Mouse (Mus musculus): ENCODE results near the gene Twf1. TPM values are rescaled to one million over a fixed set of nuclear protein-coding genes. Genes with fewer than 3 reads are reported as not detected.

Twf1 gene
- polyA plus RNA-seq, 1 experiment from 2014 or later, result 41.9 TPM

- Histone ChIP-seq H3K4me2 (ENCODE audit: low read depth, low read length) (no peak overlapping the region), H3K27me3 (ENCODE audit: control insufficient read depth, insufficient read depth, low read length) (no peaks in the 10 kb centered on the region), H3K4me1 (ENCODE audit: control insufficient read depth, insufficient read depth, low read length) (peaks cover 4% of the 10 kb centered on the region), H3K36me3 (ENCODE audit: control insufficient read depth, insufficient read depth) (peaks cover 55% of the 10 kb centered on the region), H3K9ac (ENCODE audit: low read length) (no peak overlapping the region), H3K27ac (ENCODE audit: low read length) (no peak overlapping the region), H3K4me3 (ENCODE audit: low read length) (no peak overlapping the region), H3K9me3 (replicated peaks; ENCODE audit: control insufficient read depth, low read length) (no peaks in the 10 kb centered on the region)
- 86% methylated on average over 10 of the region's 10 CpGs for WGBS
- ATAC-seq (replicated peaks; ENCODE audit: extremely low read depth, insufficient read depth, low FRiP score), result no peak
Measured at GRCm38 (mm10) chr15:94583153-94583552, 6.5 kb downstream of the Twf1 start.

GRCm38 (mm10) chr15:94582000-94582593 lies 7.6 kb downstream of the Twf1 start:
- no peak overlapping the region for H3K27ac ChIP-seq (ENCODE audit: low read length)
- WGBS, result 80% methylated on average over 7 of the region's 7 CpGs
- H3K4me2 ChIP-seq (ENCODE audit: low read depth, low read length), result no peak overlapping the region
- ATAC-seq (replicated peaks; ENCODE audit: extremely low read depth, insufficient read depth, low FRiP score), result no peak
- no peaks in the 10 kb centered on the region for H3K4me1 ChIP-seq (ENCODE audit: control insufficient read depth, insufficient read depth, low read length)
- H3K9ac ChIP-seq (ENCODE audit: low read length), result no peak overlapping the region
- H3K36me3 ChIP-seq (ENCODE audit: control insufficient read depth, insufficient read depth), result peaks cover 55% of the 10 kb centered on the region
- no peaks in the 10 kb centered on the region for H3K9me3 ChIP-seq (replicated peaks; ENCODE audit: control insufficient read depth, low read length)
- no peaks in the 10 kb centered on the region for H3K27me3 ChIP-seq (ENCODE audit: control insufficient read depth, insufficient read depth, low read length)
- H3K4me3 ChIP-seq (ENCODE audit: low read length), result no peak overlapping the region

GRCm38 (mm10) chr15:94574566-94575268 lies 15.0 kb downstream of the Twf1 start:
- Histone ChIP-seq H3K27me3 (ENCODE audit: control insufficient read depth, insufficient read depth, low read length) (no peaks in the 10 kb centered on the region), H3K4me2 (ENCODE audit: low read depth, low read length) (no peak overlapping the region), H3K4me1 (ENCODE audit: control insufficient read depth, insufficient read depth, low read length) (no peaks in the 10 kb centered on the region), H3K36me3 (ENCODE audit: control insufficient read depth, insufficient read depth) (peaks cover 3% of the 10 kb centered on the region; the same call in 1 of the 2 replicates), H3K4me3 (ENCODE audit: low read length) (no peak overlapping the region), H3K9me3 (replicated peaks; ENCODE audit: control insufficient read depth, low read length) (no peaks in the 10 kb centered on the region), H3K27ac (ENCODE audit: low read length) (no peak overlapping the region), H3K9ac (ENCODE audit: low read length) (no peak overlapping the region)
- WGBS, result 72% methylated on average over 4 of the region's 4 CpGs
- no peak for ATAC-seq (replicated peaks; ENCODE audit: extremely low read depth, insufficient read depth, low FRiP score)

GRCm38 (mm10) chr15:94572746-94573145 lies 16.9 kb downstream of the Twf1 start:
- Histone ChIP-seq H3K27me3 (ENCODE audit: control insufficient read depth, insufficient read depth, low read length) (no peaks in the 10 kb centered on the region), H3K9ac (ENCODE audit: low read length) (no peak overlapping the region), H3K27ac (ENCODE audit: low read length) (no peak overlapping the region), H3K4me1 (ENCODE audit: control insufficient read depth, insufficient read depth, low read length) (no peaks in the 10 kb centered on the region), H3K4me2 (ENCODE audit: low read depth, low read length) (no peak overlapping the region), H3K36me3 (ENCODE audit: control insufficient read depth, insufficient read depth) (no peaks in the 10 kb centered on the region; the same call in 1 of the 2 replicates), H3K4me3 (ENCODE audit: low read length) (no peak overlapping the region), H3K9me3 (replicated peaks; ENCODE audit: control insufficient read depth, low read length) (no peaks in the 10 kb centered on the region)
- ATAC-seq (replicated peaks; ENCODE audit: extremely low read depth, insufficient read depth, low FRiP score), result no peak
- WGBS, result 65% methylated on average over 7 of the region's 8 CpGs

GRCm38 (mm10) chr15:94571501-94571900 lies 18.2 kb downstream of the Twf1 start:
- Histone ChIP-seq H3K27ac (ENCODE audit: low read length) (no peak overlapping the region), H3K4me2 (ENCODE audit: low read depth, low read length) (no peak overlapping the region), H3K9me3 (replicated peaks; ENCODE audit: control insufficient read depth, low read length) (no peaks in the 10 kb centered on the region), H3K9ac (ENCODE audit: low read length) (no peak overlapping the region), H3K4me3 (ENCODE audit: low read length) (no peak overlapping the region), H3K27me3 (ENCODE audit: control insufficient read depth, insufficient read depth, low read length) (no peaks in the 10 kb centered on the region), H3K36me3 (ENCODE audit: control insufficient read depth, insufficient read depth) (no peaks in the 10 kb centered on the region), H3K4me1 (ENCODE audit: control insufficient read depth, insufficient read depth, low read length) (no peaks in the 10 kb centered on the region)
- WGBS, result 81% methylated on average over 4 of the region's 4 CpGs
- ATAC-seq (replicated peaks; ENCODE audit: extremely low read depth, insufficient read depth, low FRiP score), result no peak

GRCm38 (mm10) chr15:94568496-94569182 lies 21.1 kb downstream of the Twf1 start:
- Histone ChIP-seq H3K9me3 (replicated peaks; ENCODE audit: control insufficient read depth, low read length) (no peaks in the 10 kb centered on the region), H3K4me2 (ENCODE audit: low read depth, low read length) (no peak overlapping the region), H3K4me3 (ENCODE audit: low read length) (no peak overlapping the region), H3K36me3 (ENCODE audit: control insufficient read depth, insufficient read depth) (no peaks in the 10 kb centered on the region), H3K4me1 (ENCODE audit: control insufficient read depth, insufficient read depth, low read length) (no peaks in the 10 kb centered on the region), H3K27me3 (ENCODE audit: control insufficient read depth, insufficient read depth, low read length) (no peaks in the 10 kb centered on the region), H3K9ac (ENCODE audit: low read length) (no peak overlapping the region), H3K27ac (ENCODE audit: low read length) (no peak overlapping the region)
- ATAC-seq (replicated peaks; ENCODE audit: extremely low read depth, insufficient read depth, low FRiP score), result no peak
- WGBS, result 79% methylated on average over 10 of the region's 10 CpGs

- Histone ChIP-seq H3K27me3 (ENCODE audit: control insufficient read depth, insufficient read depth, low read length) (no peaks in the 10 kb centered on the region), H3K9ac (ENCODE audit: low read length) (no peak overlapping the region), H3K9me3 (replicated peaks; ENCODE audit: control insufficient read depth, low read length) (no peaks in the 10 kb centered on the region), H3K27ac (ENCODE audit: low read length) (no peak overlapping the region), H3K36me3 (ENCODE audit: control insufficient read depth, insufficient read depth) (no peaks in the 10 kb centered on the region), H3K4me2 (ENCODE audit: low read depth, low read length) (no peak overlapping the region), H3K4me1 (ENCODE audit: control insufficient read depth, insufficient read depth, low read length) (no peaks in the 10 kb centered on the region), H3K4me3 (ENCODE audit: low read length) (no peak overlapping the region)
- 76% methylated on average over 9 of the region's 9 CpGs for WGBS
- no peak for ATAC-seq (replicated peaks; ENCODE audit: extremely low read depth, insufficient read depth, low FRiP score)
Measured at GRCm38 (mm10) chr15:94565854-94566253, 23.8 kb downstream of the Twf1 start.

- no peak overlapping the region for H3K4me2 ChIP-seq (ENCODE audit: low read depth, low read length)
- no peak overlapping the region for H3K9ac ChIP-seq (ENCODE audit: low read length)
- no peaks in the 10 kb centered on the region for H3K36me3 ChIP-seq (ENCODE audit: control insufficient read depth, insufficient read depth)
- ATAC-seq (replicated peaks; ENCODE audit: extremely low read depth, insufficient read depth, low FRiP score), result no peak
- H3K9me3 ChIP-seq (replicated peaks; ENCODE audit: control insufficient read depth, low read length), result no peaks in the 10 kb centered on the region
- no peaks in the 10 kb centered on the region for H3K4me1 ChIP-seq (ENCODE audit: control insufficient read depth, insufficient read depth, low read length)
- no peaks in the 10 kb centered on the region for H3K27me3 ChIP-seq (ENCODE audit: control insufficient read depth, insufficient read depth, low read length)
- H3K27ac ChIP-seq (ENCODE audit: low read length), result no peak overlapping the region
- H3K4me3 ChIP-seq (ENCODE audit: low read length), result no peak overlapping the region
- WGBS, result 68% methylated on average over 2 of the region's 2 CpGs
Measured at GRCm38 (mm10) chr15:94564909-94565308, 24.8 kb downstream of the Twf1 start.
